Mouse (Mus musculus): ENCODE results near the gene Zfp747. TPM values are rescaled to one million over a fixed set of nuclear protein-coding genes. Genes with fewer than 3 reads are reported as not detected.
"Not testable (repeated sequence)": the region's sequence is repeated elsewhere in the genome, so short reads cannot be mapped to it uniquely, and the experiment has no call there.

The Zfp747 gene
- polyA plus RNA-seq, 1 experiment from 2014 or later, result 8.6 TPM

DNA sequence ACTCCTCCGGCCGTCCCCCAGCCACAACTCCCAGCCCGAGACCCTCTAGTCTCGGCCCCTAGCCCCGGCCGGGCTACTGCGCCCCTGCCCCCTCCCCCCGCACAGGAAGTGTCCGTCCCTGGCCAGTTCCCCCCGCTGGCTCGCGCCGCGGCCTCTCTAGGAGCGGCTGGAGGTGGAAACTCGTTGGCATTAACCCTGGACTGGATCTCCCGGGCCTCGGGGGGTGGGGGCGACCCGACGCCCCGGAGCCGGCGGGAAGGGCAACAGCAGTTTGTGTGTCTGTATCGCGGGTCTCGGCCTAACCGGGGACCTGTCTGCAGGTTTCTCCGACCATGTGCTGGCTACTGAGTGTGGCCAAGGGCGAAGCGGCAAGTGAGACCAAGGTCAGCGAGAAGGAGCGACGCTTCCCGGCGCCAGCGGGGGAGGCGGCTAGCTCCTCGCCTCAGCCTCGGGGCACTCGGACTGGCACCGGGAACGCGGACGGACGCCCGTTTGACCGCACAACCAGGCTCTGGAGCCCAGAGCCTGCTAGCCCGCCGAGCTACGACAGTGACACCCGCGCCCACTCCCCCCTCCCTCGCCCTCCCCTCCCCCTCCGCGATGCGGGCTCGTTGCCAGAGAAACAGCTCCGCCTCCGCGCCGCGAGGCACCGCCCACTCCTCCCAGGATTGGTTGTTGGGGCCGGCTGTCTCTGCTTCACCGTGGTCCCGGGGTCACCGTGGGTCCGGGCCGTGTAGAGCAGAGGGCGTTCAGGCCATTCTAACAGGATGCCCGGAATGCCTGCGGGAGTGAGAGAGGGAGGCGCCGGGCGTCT, 30.1 kb downstream of the Zfp747 start, which contains the start of gene Zfp768:
Gene Zfp768 (minus strand): TSS at position 78 of the 814 bp plus-strand sequence.
- H3K27me3 ChIP-seq (ENCODE audit: control insufficient read depth, insufficient read depth, low read length), result no peaks in the 10 kb centered on the region
- WGBS, result 0% methylated on average over 61 of the region's 76 CpGs
- DNase-seq (ENCODE audit: low spot score) (peak; percentile 96), ATAC-seq (ENCODE audit: insufficient number of reproducible peaks, low FRiP score, low TSS enrichment, low read depth) (peak; percentile 90)
- peak within 1 kb of the TSS; percentile 93 for H3K9ac ChIP-seq (ENCODE audit: low read length)
- peak within 1 kb of the TSS; percentile 78 for H3K4me2 ChIP-seq (ENCODE audit: low read depth, severe bottlenecking)
- no peaks in the 10 kb centered on the region for H3K9me3 ChIP-seq (ENCODE audit: control insufficient read depth, low read length)
- peaks cover 14% of the 10 kb centered on the region for H3K36me3 ChIP-seq (ENCODE audit: control insufficient read depth, insufficient read depth, low read length)
- H3K4me3 ChIP-seq (ENCODE audit: low read depth, low read length), result peak within 1 kb of the TSS; percentile 92
- peaks cover 6% of the 10 kb centered on the region for H3K4me1 ChIP-seq (ENCODE audit: control insufficient read depth, insufficient read depth, low read length)
- peak within 1 kb of the TSS; percentile 83 for H3K27ac ChIP-seq (replicated peaks; ENCODE audit: low read depth, low read length)

DNA sequence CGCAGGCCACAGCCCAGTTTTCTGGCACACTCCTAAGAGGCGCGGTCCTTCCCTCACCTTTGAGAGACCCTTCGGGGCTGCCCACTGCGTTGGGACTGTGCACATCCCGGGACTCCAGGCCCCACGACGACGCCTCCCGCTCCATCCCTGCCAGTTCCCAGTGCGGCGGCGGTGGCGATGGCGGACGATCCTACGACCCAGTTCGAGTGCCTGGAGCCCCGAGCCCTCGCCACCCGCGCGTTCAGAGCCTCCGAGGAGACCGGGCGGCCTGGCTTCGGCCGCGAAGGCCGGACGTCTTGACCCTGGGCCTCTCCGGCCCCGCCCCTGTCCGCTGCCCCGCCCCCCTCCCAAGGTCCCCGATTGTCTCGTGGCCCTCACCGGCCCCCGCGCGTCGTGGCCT, 30.8 kb downstream of the Zfp747 start:
- peak overlapping the region; percentile 92 for H3K4me3 ChIP-seq (ENCODE audit: low read depth, low read length)
- peak overlapping the region; percentile 93 for H3K9ac ChIP-seq (ENCODE audit: low read length)
- DNase-seq (ENCODE audit: low spot score) (no peak), ATAC-seq (ENCODE audit: insufficient number of reproducible peaks, low FRiP score, low TSS enrichment, low read depth) (peak; percentile 52)
- H3K9me3 ChIP-seq (ENCODE audit: control insufficient read depth, low read length), result no peaks in the 10 kb centered on the region
- H3K27me3 ChIP-seq (ENCODE audit: control insufficient read depth, insufficient read depth, low read length), result no peaks in the 10 kb centered on the region
- peak overlapping the region; percentile 78 for H3K4me2 ChIP-seq (ENCODE audit: low read depth, severe bottlenecking)
- H3K36me3 ChIP-seq (ENCODE audit: control insufficient read depth, insufficient read depth, low read length), result peaks cover 14% of the 10 kb centered on the region
- peak overlapping the region; percentile 83 for H3K27ac ChIP-seq (replicated peaks; ENCODE audit: low read depth, low read length)
- WGBS, result under 1% methylated on average over 38 of the region's 42 CpGs
- peaks cover 6% of the 10 kb centered on the region for H3K4me1 ChIP-seq (ENCODE audit: control insufficient read depth, insufficient read depth, low read length)

DNA sequence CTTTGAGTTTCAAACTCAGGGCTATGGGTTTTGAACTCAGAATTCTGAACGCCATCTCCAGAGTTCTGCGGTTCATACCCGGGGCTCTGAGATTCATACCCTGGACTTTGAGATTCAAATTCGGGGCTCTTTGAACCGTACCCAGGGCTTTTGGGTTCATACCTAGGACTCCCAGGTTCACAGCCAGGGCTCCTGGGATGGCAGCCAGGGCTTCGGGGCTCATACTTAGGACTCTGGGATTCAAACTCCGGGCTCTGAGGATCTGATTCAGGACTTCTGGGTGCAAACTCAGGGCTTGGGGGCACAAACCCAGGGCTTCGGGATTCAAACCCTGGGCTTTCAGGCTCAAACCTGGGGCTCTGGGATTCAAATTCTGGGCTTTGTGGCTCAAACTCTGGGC, 31.5 kb downstream of the Zfp747 start:
- WGBS, result 91% methylated on average over 8 of the region's 8 CpGs
- peak overlapping the region; percentile 12; the same call in 1 of the 2 replicates for H3K9ac ChIP-seq (ENCODE audit: low read length)
- ATAC-seq (ENCODE audit: insufficient number of reproducible peaks, low FRiP score, low TSS enrichment, low read depth), result no peak

DNA sequence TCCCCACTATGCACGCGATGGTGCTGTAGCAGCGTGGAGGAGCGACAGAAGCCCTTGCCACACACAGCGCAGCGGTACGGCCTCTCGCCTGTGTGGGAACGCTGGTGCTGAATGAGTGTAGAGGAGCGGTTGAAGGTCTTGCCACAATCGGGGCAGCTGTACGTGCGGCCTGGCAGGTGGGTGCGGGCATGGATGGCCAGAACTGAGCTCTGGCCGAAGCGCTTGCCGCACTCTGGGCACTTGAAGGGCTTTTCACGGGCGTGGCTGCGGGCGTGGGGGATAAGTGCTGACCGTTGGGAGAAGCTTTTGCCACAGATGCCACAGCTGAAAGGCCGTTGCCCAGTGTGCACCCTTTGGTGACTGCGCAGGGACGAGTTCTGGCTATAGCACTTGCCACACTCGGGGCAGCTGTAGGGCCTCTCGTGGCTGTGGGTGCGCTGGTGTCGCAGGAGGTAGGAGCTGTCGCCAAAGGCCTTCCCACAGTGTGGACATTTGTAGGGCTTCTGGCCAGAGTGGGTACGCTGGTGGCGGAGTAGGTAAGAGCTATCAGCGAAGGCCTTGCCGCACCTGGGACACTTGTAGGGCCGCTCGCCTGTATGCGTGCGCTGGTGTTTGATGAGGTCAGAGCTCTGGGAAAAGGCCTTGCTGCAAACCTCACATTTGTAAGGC, 32.4 kb downstream of the Zfp747 start:
- peaks cover 14% of the 10 kb centered on the region for H3K36me3 ChIP-seq (ENCODE audit: control insufficient read depth, insufficient read depth, low read length)
- ATAC-seq (ENCODE audit: insufficient number of reproducible peaks, low FRiP score, low TSS enrichment, low read depth) (no peak), DNase-seq (ENCODE audit: low spot score) (no peak)
- no peak overlapping the region for H3K27ac ChIP-seq (replicated peaks; ENCODE audit: low read depth, low read length)
- no peak overlapping the region for H3K4me3 ChIP-seq (ENCODE audit: low read depth, low read length)
- H3K9ac ChIP-seq (ENCODE audit: low read length), result no peak overlapping the region
- H3K4me1 ChIP-seq (ENCODE audit: control insufficient read depth, insufficient read depth, low read length), result peaks cover 6% of the 10 kb centered on the region
- H3K9me3 ChIP-seq (ENCODE audit: control insufficient read depth, low read length), result no peaks in the 10 kb centered on the region
- WGBS, result 93% methylated on average over 38 of the region's 38 CpGs
- H3K4me2 ChIP-seq (ENCODE audit: low read depth, severe bottlenecking), result no peak overlapping the region
- no peaks in the 10 kb centered on the region for H3K27me3 ChIP-seq (ENCODE audit: control insufficient read depth, insufficient read depth, low read length)

More for the DNA sequence above, 31.5 kb downstream of the Zfp747 start:
- peaks cover 14% of the 10 kb centered on the region for H3K36me3 ChIP-seq (ENCODE audit: control insufficient read depth, insufficient read depth, low read length)
- no peaks in the 10 kb centered on the region for H3K27me3 ChIP-seq (ENCODE audit: control insufficient read depth, insufficient read depth, low read length)
- no peak for DNase-seq (ENCODE audit: low spot score)
- H3K4me1 ChIP-seq (ENCODE audit: control insufficient read depth, insufficient read depth, low read length), result peaks cover 6% of the 10 kb centered on the region
- no peak overlapping the region for H3K27ac ChIP-seq (replicated peaks; ENCODE audit: low read depth, low read length)
- peak overlapping the region; percentile 78 for H3K4me2 ChIP-seq (ENCODE audit: low read depth, severe bottlenecking)
- peak overlapping the region; percentile 92 for H3K4me3 ChIP-seq (ENCODE audit: low read depth, low read length)
- no peaks in the 10 kb centered on the region for H3K9me3 ChIP-seq (ENCODE audit: control insufficient read depth, low read length)

GRCm38 (mm10) chr7:127342888-127343287, 33.0 kb downstream of the Zfp747 start:
- Histone ChIP-seq H3K27ac (replicated peaks; ENCODE audit: low read depth, low read length) (no peak overlapping the region), H3K9me3 (ENCODE audit: control insufficient read depth, low read length) (no peaks in the 10 kb centered on the region), H3K4me2 (ENCODE audit: low read depth, severe bottlenecking) (no peak overlapping the region), H3K27me3 (ENCODE audit: control insufficient read depth, insufficient read depth, low read length) (no peaks in the 10 kb centered on the region), H3K4me3 (ENCODE audit: low read depth, low read length) (no peak overlapping the region), H3K4me1 (ENCODE audit: control insufficient read depth, insufficient read depth, low read length) (peaks cover 6% of the 10 kb centered on the region), H3K36me3 (ENCODE audit: control insufficient read depth, insufficient read depth, low read length) (peaks cover 14% of the 10 kb centered on the region), H3K9ac (ENCODE audit: low read length) (no peak overlapping the region)
- ATAC-seq (ENCODE audit: insufficient number of reproducible peaks, low FRiP score, low TSS enrichment, low read depth) (no peak), DNase-seq (ENCODE audit: low spot score) (no peak)
- WGBS, result 95% methylated on average over 7 of the region's 7 CpGs

- H3K36me3 ChIP-seq (ENCODE audit: control insufficient read depth, insufficient read depth, low read length), result peaks cover 14% of the 10 kb centered on the region
- no peak overlapping the region for H3K4me3 ChIP-seq (ENCODE audit: low read depth, low read length)
- DNase-seq (ENCODE audit: low spot score), result no peak
- WGBS, result 53% methylated on average over 4 of the region's 4 CpGs
- no peak overlapping the region for H3K4me2 ChIP-seq (ENCODE audit: low read depth, severe bottlenecking)
- no peaks in the 10 kb centered on the region for H3K27me3 ChIP-seq (ENCODE audit: control insufficient read depth, insufficient read depth, low read length)
- no peak for ATAC-seq (ENCODE audit: insufficient number of reproducible peaks, low FRiP score, low TSS enrichment, low read depth)
- H3K9ac ChIP-seq (ENCODE audit: low read length), result no peak overlapping the region
- H3K27ac ChIP-seq (replicated peaks; ENCODE audit: low read depth, low read length), result no peak overlapping the region
- H3K9me3 ChIP-seq (ENCODE audit: control insufficient read depth, low read length), result no peaks in the 10 kb centered on the region
- peaks cover 6% of the 10 kb centered on the region for H3K4me1 ChIP-seq (ENCODE audit: control insufficient read depth, insufficient read depth, low read length)
These were observed 33.5 kb downstream of the Zfp747 start for GRCm38 (mm10) chr7:127342332-127342731.

GRCm38 (mm10) chr7:127341861-127342260, 34.0 kb downstream of the Zfp747 start:
- H3K9ac ChIP-seq (ENCODE audit: low read length); H3K9me3 ChIP-seq (ENCODE audit: control insufficient read depth, low read length); H3K27me3 ChIP-seq (ENCODE audit: control insufficient read depth, insufficient read depth, low read length); H3K4me1 ChIP-seq (ENCODE audit: control insufficient read depth, insufficient read depth, low read length); DNase-seq (ENCODE audit: low spot score); H3K4me2 ChIP-seq (ENCODE audit: low read depth, severe bottlenecking); H3K4me3 ChIP-seq (ENCODE audit: low read depth, low read length); H3K27ac ChIP-seq (replicated peaks; ENCODE audit: low read depth, low read length); ATAC-seq (ENCODE audit: insufficient number of reproducible peaks, low FRiP score, low TSS enrichment, low read depth): not testable (repeated sequence)
- WGBS, result 97% methylated on average over 6 of the region's 6 CpGs
- H3K36me3 ChIP-seq (ENCODE audit: control insufficient read depth, insufficient read depth, low read length), result peaks cover 14% of the 10 kb centered on the region

- H3K9me3 ChIP-seq (ENCODE audit: control insufficient read depth, low read length), result no peaks in the 10 kb centered on the region
- H3K27me3 ChIP-seq (ENCODE audit: control insufficient read depth, insufficient read depth, low read length), result no peaks in the 10 kb centered on the region
- H3K36me3 ChIP-seq (ENCODE audit: control insufficient read depth, insufficient read depth, low read length), result peaks cover 14% of the 10 kb centered on the region
- WGBS, result 98% methylated on average over 8 of the region's 8 CpGs
- H3K9ac ChIP-seq (ENCODE audit: low read length), result no peak overlapping the region
- ATAC-seq (ENCODE audit: insufficient number of reproducible peaks, low FRiP score, low TSS enrichment, low read depth) (no peak), DNase-seq (ENCODE audit: low spot score) (no peak)
- no peak overlapping the region for H3K27ac ChIP-seq (replicated peaks; ENCODE audit: low read depth, low read length)
- peaks cover 6% of the 10 kb centered on the region for H3K4me1 ChIP-seq (ENCODE audit: control insufficient read depth, insufficient read depth, low read length)
- no peak overlapping the region for H3K4me2 ChIP-seq (ENCODE audit: low read depth, severe bottlenecking)
- H3K4me3 ChIP-seq (ENCODE audit: low read depth, low read length), result no peak overlapping the region
These were observed 34.5 kb downstream of the Zfp747 start for GRCm38 (mm10) chr7:127341356-127341755.

All from limb, embryonic 11.5 days (tissue).